In genomic region chr16:22177999-22178398, GRCm38 (mm10) we compare ENCODE assay signal across 35 mouse cellular contexts.
"Had no signal": no experiment of that assay in that cellular context is flagged by ENCODE, and none has a peak within 500 bp of the region (broad histone marks: within the 10 kb centered on the region; RNA-seq: fewer than 3 reads in every experiment).

No protein-coding gene starts in this region.

- H3K27me3 ChIP-seq: heart, embryonic 12.5 days; heart, embryonic 13.5 days; heart, embryonic 15.5 days; hindbrain, embryonic 12.5 days; hindbrain, embryonic 13.5 days; hindbrain, embryonic 15.5 days; intestine, embryonic 15.5 days; kidney, embryonic 15.5 days had no signal

- H3K4me3 ChIP-seq: heart, embryonic 10.5 days; heart, embryonic 12.5 days; heart, embryonic 13.5 days; heart, embryonic 15.5 days; hindbrain, embryonic 10.5 days; hindbrain, embryonic 12.5 days; hindbrain, embryonic 13.5 days; hindbrain, embryonic 15.5 days; intestine, embryonic 15.5 days; kidney, embryonic 15.5 days; layer of hippocampus, adult 2 months had no signal

- DNase-seq: heart, postnatal 10 days; heart, postnatal 14 days; heart, postnatal 36 days; heart, postnatal 4 days; kidney, adult 11 months; kidney, adult 18-20 months; kidney, adult 2 months; kidney, adult 8-10 months; kidney, adult 9 months; kidney, postnatal 10 days; kidney, postnatal 14 days; kidney, postnatal 25 days; kidney, postnatal 36 days; kidney, postnatal 4 days; layer of hippocampus, adult 9-11 months; layer of hippocampus, postnatal 36 days had no signal

- H3K9ac ChIP-seq: heart, embryonic 12.5 days; heart, embryonic 13.5 days; heart, embryonic 15.5 days; hindbrain, embryonic 12.5 days; hindbrain, embryonic 13.5 days; hindbrain, embryonic 14.5 days; hindbrain, embryonic 15.5 days; intestine, embryonic 15.5 days; kidney, embryonic 15.5 days had no signal

- ATAC-seq: hindbrain, embryonic 16.5 days; hindbrain, postnatal 0 days; inflammation-experienced regulatory T-cells, adult 6 months; intestine, embryonic 15.5 days; intestine, embryonic 16.5 days; intestine, postnatal 0 days had no signal

- H3K27ac ChIP-seq: heart, embryonic 10.5 days; heart, embryonic 13.5 days; heart, embryonic 15.5 days; hindbrain, embryonic 10.5 days; hindbrain, embryonic 12.5 days; hindbrain, embryonic 13.5 days; hindbrain, embryonic 14.5 days; hindbrain, embryonic 15.5 days; hindbrain, postnatal 0 days; intestine, embryonic 15.5 days; kidney, embryonic 15.5 days; kidney, postnatal 0 days; layer of hippocampus, adult 2 months had no signal

- H3K4me2 ChIP-seq: heart, embryonic 11.5 days; heart, embryonic 12.5 days; heart, embryonic 13.5 days; heart, embryonic 15.5 days; hindbrain, embryonic 12.5 days; hindbrain, embryonic 13.5 days; hindbrain, embryonic 14.5 days; hindbrain, embryonic 15.5 days; intestine, embryonic 15.5 days; kidney, embryonic 15.5 days had no signal

- H3K4me1 ChIP-seq: heart, embryonic 10.5 days; heart, embryonic 12.5 days; heart, embryonic 13.5 days; heart, embryonic 15.5 days; hindbrain, embryonic 10.5 days; hindbrain, embryonic 12.5 days; hindbrain, embryonic 13.5 days; hindbrain, embryonic 15.5 days; intestine, embryonic 15.5 days; kidney, embryonic 15.5 days had no signal

- H3K36me3 ChIP-seq: heart, embryonic 10.5 days; heart, embryonic 15.5 days; hindbrain, embryonic 10.5 days; hindbrain, embryonic 12.5 days; hindbrain, embryonic 13.5 days; hindbrain, embryonic 15.5 days; intestine, embryonic 15.5 days; kidney, embryonic 15.5 days had no signal

- H3K9me3 ChIP-seq: heart, embryonic 15.5 days; hindbrain, embryonic 13.5 days; hindbrain, embryonic 15.5 days; intestine, embryonic 15.5 days had no signal
